Mouse (Mus musculus) erythroid progenitor cell, adult 5-6 weeks (primary cell): Measurements from ENCODE around the gene Tmem238. TPM values are rescaled to one million over a fixed set of nuclear protein-coding genes. Genes with fewer than 3 reads are reported as not detected.
A peak's percentile ranks its signal among the peaks of the same experiment; 100 is the strongest.
"Not testable (repeated sequence)": the region's sequence is repeated elsewhere in the genome, so short reads cannot be mapped to it uniquely, and the experiment has no call there.

Experiments
- ATAC-seq: replicated peaks from 2 replicates; pipeline ENCODE4 v1.8.0; 2016; ENCODE audit warnings: moderate number of reproducible peaks, mild to moderate bottlenecking, moderate TSS enrichment, inconsistent platforms; ENCODE audit not compliant: poor library complexity, low FRiP score, severe bottlenecking
- total RNA-seq, 2 experiments: library from RNA; stranded (forward) in 1 of 2; stranded (reverse) in 1 of 2; fragments of 150-400 nt in 1 of 2; fragments of 186-747, 209-891 nt in 1 of 2; gene quantifications; 2 replicates each; pipeline versions ENCODE4 v1.2.3 to v1.2.4; 2015 to 2017; ENCODE audit warnings: low replicate concordance in 2 of 2

Tmem238 gene
- total RNA-seq, 2 experiments from 2014 or later = 0.98 TPM; not detected in 1

DNA sequence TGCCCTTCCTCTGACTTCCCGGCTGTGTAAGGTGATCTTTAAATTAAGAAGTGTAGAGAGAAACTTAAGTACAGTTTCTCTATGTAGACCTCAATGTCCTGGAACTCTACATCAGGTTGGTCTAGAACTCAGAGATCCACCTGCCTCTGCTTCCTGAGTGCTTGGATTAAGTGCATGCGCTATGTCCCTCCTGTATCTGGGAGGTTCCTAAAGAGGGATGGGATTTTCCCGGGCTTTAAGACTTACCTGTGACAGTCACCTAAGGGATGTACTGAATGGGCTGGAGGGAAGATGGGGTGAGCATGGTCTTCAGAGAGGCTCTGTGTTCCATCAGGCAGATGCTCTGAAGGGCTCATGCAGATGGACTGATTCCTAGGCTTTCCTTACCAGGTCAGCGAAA, 4.2 kb upstream of the Tmem238 start:
- no peak for ATAC-seq

- ATAC-seq = not testable (repeated sequence)
Measured at GRCm38 (mm10) chr7:4793248-4793647, 3.8 kb upstream of the Tmem238 start.

DNA sequence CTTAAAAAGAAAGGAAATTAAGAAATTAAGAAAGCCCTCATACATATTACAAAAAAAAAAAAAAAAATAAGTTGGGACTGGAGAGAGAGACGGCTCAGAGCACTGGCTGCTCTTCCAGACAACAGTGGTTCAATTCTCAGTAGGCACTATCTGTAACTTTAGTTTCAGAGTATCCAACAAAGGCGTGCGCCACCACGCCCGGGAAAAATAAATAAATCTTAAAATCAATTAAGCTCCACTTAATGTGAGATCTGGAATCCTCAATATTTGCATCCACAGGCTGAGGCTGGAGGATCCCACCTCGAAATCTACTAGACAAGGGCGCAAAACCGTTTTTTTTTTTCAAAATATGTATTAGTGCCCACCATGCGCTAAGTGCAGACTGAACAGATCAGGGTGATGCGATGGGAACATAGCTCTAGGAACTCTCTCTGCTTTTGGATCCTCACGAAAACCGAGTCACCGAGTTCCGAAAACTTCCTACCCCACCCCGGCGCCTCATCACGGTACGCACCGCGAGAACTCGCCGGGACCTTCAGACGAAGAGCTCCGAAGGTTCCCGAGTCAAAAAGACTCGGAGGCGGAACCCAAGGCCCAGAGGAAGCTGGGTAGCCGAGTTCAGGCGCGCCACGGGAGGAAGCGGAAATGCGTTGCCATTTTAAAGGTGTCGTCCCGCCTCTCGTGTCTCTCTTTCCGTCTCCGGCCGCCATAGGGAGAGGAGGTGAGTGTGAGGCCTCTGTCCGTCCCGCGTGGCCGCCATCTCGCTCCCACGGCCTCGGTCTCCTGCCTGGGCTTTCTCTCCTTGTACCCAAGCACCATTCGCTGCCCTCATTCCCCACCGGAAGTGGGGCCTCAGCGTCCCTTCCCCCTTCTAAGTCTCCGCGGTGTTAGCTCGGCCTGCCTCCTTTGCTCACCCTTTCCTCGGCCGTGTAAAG, 3.1 kb upstream of the Tmem238 start, which contains the start of gene Rpl28:
TSS of gene Rpl28 (plus strand) at position 597 of the 935 bp plus-strand sequence.
- peak; percentile 92 for ATAC-seq

GRCm38 (mm10) chr7:4788499-4789435, 689 bp downstream of the Tmem238 start:
- no peak; the same call in 1 of the 2 replicates for ATAC-seq

- 0 out of 2 replicates have a peak, but pooled peaks have one; percentile 20 for ATAC-seq
Measured at GRCm38 (mm10) chr7:4783667-4784268, 5.7 kb downstream of the Tmem238 start.

DNA sequence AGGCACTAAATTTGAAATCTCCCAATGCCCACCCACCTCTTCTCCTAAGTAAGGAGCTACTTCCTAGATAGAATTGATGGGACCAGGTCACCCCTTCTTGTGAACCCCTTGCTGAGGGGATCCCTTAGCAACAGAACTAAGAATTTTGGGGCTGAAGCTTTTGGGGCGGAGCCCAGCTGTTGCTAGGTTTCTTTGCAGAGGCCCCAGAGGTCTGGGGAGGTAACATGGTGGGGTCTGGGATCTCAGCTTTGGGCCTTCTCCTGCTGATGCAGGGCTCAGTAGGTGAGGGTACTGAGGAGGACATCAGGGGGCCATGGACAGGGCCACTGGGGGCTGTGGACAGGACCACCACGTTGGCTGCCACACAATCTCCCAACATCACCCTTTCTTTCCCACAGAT, 6.7 kb downstream of the Tmem238 start, which contains the start of the genes Il11 and Tmem190:
TSS of gene Il11 (minus strand) at position 101 of the 400 bp plus-strand sequence.
TSS of gene Tmem190 (plus strand) at position 179 of the 400 bp plus-strand sequence.
- no peak for ATAC-seq

DNA sequence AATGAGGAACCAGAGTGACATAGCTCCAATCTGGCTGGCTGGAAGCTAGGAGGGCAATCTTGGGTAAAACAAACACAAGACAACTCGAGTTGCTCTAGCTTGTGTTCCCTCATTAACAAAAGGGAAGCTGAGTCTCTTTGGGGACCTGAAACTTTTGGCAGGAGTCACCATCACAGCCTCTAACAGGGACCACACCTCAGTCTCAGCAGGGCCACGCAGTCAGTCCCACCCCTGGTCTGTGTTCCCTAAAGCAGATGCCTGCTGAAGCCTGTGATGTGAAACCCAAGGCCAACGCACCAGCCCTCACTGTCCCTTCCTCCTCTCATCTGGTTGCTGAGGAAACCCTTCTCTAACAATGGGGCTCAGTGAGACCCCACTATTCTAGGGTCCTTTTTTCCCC, 7.3 kb downstream of the Tmem238 start:
- ATAC-seq = no peak

DNA sequence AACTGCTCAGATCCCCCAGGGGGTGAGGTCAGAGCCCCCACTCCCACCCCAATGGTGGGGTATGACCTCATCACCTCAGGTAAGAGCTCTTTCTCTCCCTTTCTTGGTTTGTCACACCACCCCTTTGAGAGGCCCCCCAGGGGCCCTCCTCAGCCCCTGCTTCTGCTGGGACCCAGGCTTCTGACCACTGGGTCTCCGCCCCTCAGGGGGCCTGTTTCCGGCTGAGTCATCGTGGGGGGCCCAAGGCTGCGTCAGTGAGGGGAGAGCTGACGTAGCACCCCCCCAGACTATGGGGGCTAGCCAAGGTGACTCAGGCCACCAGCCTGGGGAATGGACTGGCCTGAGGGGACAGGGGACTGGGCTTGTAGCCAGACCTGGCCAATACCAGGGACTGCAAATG, 9.5 kb downstream of the Tmem238 start:
- ATAC-seq = no peak

DNA sequence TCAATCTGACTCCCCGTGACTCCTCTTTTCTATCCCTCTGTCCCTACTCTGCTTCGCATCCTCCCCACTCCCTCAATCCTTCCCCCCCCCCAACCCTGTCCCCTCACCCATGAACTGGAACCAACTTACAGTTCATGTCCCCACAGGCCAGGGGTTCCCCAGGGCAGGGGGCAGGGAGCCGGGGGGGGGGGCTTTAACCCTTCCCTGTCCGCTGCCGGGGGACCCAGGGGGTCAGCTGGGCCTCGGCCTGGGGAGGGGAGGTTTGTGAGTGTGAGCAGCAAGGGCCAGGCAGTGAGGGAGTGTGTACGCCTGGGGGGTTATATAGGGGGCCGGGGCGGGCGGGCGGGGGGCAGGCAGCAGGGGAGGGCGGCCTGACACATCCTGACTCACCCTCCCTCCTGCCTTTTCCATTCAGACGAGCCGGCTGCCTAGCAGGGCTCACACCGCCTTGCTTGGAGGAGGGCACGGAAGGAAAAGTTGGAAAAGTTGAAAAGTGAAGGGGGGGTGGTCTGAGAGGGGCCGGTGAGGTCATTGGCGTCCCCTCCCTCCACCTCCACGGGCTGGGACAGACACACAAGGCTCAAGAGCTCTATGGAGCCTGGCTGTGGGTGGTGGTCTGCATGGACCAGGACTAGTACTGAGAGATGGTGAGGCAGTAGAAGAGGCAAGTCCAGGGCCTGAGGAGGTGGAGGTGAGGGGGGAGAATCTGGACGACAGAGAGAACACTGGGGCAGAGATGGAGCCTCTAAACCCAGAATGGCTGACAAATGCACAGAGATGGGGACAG, 11.4 kb downstream of the Tmem238 start:
- no peak for ATAC-seq

- no peak for ATAC-seq
Measured at GRCm38 (mm10) chr7:4776861-4777830, 12.3 kb downstream of the Tmem238 start.

- ATAC-seq = no peak
Measured at GRCm38 (mm10) chr7:4776131-4776530, 13.3 kb downstream of the Tmem238 start.

GRCm38 (mm10) chr7:4771202-4771601, 18.3 kb downstream of the Tmem238 start, which contains the start of gene Fam71e2:
Gene Fam71e2, minus strand, starts transcription at chr7:4771302.
- ATAC-seq = no peak

- ATAC-seq = no peak
Measured at GRCm38 (mm10) chr7:4764946-4765710, 24.3 kb downstream of the Tmem238 start.

GRCm38 (mm10) chr7:4759670-4760069, 29.8 kb downstream of the Tmem238 start:
- ATAC-seq = no peak

GRCm38 (mm10) chr7:4752821-4753570, 36.5 kb downstream of the Tmem238 start, which contains the start of gene Cox6b2:
Gene Cox6b2, minus strand, starts transcription at chr7:4753094.
- peak; percentile 70 for ATAC-seq
